Mouse (Mus musculus): ENCODE data around the gene Rps6ka5. TPM values are rescaled to one million over a fixed set of nuclear protein-coding genes. Genes with fewer than 3 reads are reported as not detected.

The Rps6ka5 gene
- total RNA-seq, 2 experiments from 2014 or later: 20.2 to 24.6 TPM

- intact Hi-C loops (cut with DNase I): loop anchor here (5.0 kb wide), 1 partner anchor 332 kb away; no protein-coding TSS in a partner anchor
- DNase-seq (ENCODE audit: low spot score in 2 of 2): no peak
Observed at GRCm38 (mm10) chr12:100519684-100520076, 207.1 kb downstream of the Rps6ka5 start.

DNA sequence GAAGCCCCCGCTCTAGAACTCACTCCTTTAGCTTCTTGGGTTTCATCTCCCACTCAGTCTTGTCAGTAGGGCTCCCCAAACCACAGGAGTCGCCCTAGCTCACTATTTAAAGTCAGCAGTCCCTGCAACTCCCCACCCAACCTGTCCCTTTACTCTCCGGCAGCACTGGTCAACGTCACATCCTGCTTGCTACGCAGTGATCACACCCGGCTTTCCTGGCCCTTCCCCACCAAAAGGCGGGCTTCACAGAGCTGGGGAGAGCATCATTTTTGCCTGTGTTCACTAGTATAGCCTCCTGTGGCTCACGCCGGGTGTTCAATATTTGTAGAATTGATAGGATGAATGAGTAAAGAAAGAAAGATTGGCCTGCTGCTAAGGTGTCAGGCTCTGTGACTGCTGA lies 209.4 kb downstream of the Rps6ka5 start:
- DNase-seq (ENCODE audit: low spot score in 2 of 2): no peak
- intact Hi-C loops (cut with DNase I): no loop called here

GRCm38 (mm10) chr12:100516161-100516838 lies 210.5 kb downstream of the Rps6ka5 start:
- DNase-seq (ENCODE audit: low spot score in 2 of 2): no peak
- intact Hi-C loops (cut with DNase I): no loop called here

DNA sequence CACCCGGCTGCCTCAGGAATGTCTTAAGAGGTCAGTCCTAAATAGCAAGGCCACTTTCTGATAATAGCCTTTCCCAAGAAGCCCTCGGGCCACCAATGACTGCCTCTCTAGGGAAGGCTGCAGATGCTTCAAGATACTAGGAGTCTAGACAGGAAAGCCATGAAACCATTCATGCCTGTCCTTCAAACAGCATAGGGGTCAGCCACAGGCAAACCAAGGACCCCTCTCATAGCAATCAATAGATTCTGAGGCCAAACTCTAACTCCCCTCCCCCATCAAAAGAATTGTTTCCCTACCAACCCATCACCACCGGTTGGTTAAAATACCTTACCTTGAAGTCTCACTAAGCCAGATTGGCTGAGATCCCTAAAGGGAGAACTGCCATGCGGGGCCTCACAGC lies 211.3 kb downstream of the Rps6ka5 start:
- no peak for DNase-seq (ENCODE audit: low spot score in 2 of 2)
- intact Hi-C loops (cut with DNase I): no loop called here

DNA sequence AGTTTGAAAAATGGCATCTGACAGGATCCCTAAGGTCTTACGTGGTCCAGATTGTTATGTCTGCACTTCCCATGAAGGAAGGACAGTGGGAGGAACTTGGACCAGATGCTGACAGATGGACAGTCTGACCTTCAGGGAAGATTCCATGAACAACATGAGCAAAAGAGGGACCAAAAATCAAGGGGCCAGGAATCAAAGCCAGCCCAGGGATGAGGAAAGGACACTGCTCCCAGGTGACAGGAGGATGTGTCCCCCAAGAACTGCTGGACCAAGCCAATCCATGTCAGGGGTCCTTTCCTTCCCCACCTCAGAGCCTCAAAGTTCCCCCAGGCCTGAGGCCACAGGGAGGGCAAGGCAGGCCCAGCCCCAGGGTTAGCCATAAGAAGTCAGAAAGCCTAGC lies 212.2 kb downstream of the Rps6ka5 start:
- no peak for DNase-seq (ENCODE audit: low spot score in 2 of 2)
- intact Hi-C loops (cut with DNase I): no loop called here

DNA sequence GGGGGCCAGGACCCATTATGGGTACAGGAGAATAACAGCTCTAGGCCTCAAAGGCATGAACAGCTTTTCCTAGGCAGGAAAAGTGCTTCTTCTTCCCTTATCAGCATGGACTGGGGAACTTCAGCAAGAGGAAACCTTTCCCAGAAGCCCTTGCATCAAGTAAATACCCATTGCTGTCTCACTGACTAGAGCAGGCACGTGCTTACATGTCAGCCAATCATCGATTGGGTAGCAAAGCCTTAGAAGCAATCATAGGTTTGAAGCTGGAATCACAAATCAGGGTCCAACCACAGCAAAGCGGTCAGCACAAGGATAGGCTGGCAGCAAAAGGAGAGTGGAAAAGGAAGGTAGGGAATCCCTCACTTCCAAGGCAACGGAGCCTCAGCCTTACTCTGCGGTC lies 213.7 kb downstream of the Rps6ka5 start:
- no peak for DNase-seq (ENCODE audit: low spot score in 2 of 2)
- intact Hi-C loops (cut with DNase I): no loop called here

DNA sequence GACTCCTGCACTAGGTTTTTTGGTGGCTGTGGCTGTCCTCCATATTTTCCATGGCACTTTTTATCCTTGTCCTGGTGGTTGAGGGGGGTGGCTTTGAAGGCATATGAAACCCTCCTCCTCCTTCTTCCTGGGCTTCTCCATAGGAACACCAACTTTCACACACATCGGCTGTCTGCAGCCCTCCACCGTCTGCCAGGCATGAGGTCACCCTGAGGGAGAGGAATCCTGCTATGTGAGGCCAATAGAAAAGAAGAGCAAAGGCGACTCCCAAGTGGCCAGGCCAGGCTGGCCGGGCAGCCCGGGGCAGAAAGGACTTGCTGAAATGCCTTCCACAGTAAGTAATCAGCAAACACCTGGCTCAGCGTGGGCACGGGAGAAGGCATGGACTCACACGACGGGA lies 214.1 kb downstream of the Rps6ka5 start:
- DNase-seq (ENCODE audit: low spot score in 2 of 2): no peak
- intact Hi-C loops (cut with DNase I): no loop called here

GRCm38 (mm10) chr12:100509615-100510282 lies 217.0 kb downstream of the Rps6ka5 start:
- no peak for DNase-seq (ENCODE audit: low spot score in 2 of 2)
- intact Hi-C loops (cut with DNase I): no loop called here

GRCm38 (mm10) chr12:100508668-100509067 lies 218.1 kb downstream of the Rps6ka5 start:
- DNase-seq (ENCODE audit: low spot score in 2 of 2): no peak
- intact Hi-C loops (cut with DNase I): no loop called here

DNA sequence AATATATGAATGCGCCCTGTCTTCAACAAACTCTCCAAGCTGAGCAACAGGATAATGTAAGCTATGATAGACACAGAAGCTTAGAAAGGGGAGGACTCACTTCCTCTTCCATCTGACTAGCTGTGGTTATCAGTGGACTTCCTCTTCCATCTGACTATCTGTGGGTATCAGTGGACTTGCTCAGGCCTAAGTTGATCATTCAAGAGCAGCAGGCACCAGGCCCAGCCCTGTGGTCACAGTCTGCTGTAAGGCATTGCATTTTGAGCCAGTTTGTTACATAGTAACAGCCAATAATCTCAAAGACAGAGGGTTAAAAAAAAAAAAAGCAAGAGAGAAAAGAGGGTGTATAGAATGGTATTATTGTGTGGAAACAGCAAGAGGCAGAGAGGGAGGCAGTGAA lies 221.3 kb downstream of the Rps6ka5 start:
- no peak for DNase-seq (ENCODE audit: low spot score in 2 of 2)
- intact Hi-C loops (cut with DNase I): no loop called here

GRCm38 (mm10) chr12:100504585-100504984 lies 222.2 kb downstream of the Rps6ka5 start:
- no peak for DNase-seq (ENCODE audit: low spot score in 2 of 2)
- intact Hi-C loops (cut with DNase I): no loop called here

GRCm38 (mm10) chr12:100503659-100504058 lies 223.1 kb downstream of the Rps6ka5 start:
- DNase-seq (ENCODE audit: low spot score in 2 of 2): no peak
- intact Hi-C loops (cut with DNase I): no loop called here

GRCm38 (mm10) chr12:100502544-100502943 lies 224.2 kb downstream of the Rps6ka5 start:
- intact Hi-C loops (cut with DNase I): no loop called here
- no peak for DNase-seq (ENCODE audit: low spot score in 2 of 2)

- no peak for DNase-seq (ENCODE audit: low spot score in 2 of 2)
- intact Hi-C loops (cut with DNase I): no loop called here
Observed at GRCm38 (mm10) chr12:100501261-100501660, 225.5 kb downstream of the Rps6ka5 start.

DNA sequence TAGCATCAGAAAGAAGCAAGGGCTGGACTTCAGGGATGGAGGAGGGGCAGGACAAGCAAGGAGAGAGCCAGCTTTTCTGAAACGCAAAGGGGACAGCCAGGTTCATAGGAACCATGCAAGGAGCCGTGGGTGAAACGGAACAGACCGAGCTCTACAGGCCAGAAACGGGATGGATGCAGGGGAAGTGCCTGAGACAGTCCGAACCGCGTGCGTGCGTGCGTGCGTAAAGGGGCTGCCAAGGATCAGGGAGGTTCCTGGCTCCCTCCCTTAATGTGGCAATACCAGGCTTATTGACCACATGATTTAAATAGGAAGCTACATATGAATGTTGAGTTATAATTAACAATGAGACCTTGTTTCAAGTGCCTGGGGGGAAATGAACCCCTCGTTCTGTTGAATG lies 227.3 kb downstream of the Rps6ka5 start:
- intact Hi-C loops (cut with DNase I): no loop called here
- DNase-seq (ENCODE audit: low spot score in 2 of 2): no peak

Other genes with a start within 250 kb of the Rps6ka5 start
- gene Ttc7b, start 206.2 kb downstream of the Rps6ka5 start, total RNA-seq (2021): 100 to 1,000 TPM; 229 to 246 TPM
- 1 to 10 TPM; 8.0 to 9.3 TPM for gene Dglucy, start 52.1 kb upstream of the Rps6ka5 start, total RNA-seq (2021)
- gene Gpr68, start 181.2 kb upstream of the Rps6ka5 start, total RNA-seq (2021): 10 to 100 TPM; 10.5 to 14.8 TPM

All from left cerebral cortex, postnatal 36 days (tissue).